In genomic region chr3:104713836-104714631, GRCm38 (mm10) we compare ENCODE assay signal across 8 mouse cellular contexts.
DNase-seq lines count a peak whose midpoint lies in the region; ATAC-seq and TF ChIP-seq lines count a peak whose summit lies in the region.

No protein-coding gene starts in this region.

- H3K4me2 ChIP-seq in embryonic facial prominence, embryonic 13.5 days = peak overlapping the region; percentile 50
- peak overlapping the region; percentile 37 for H3K4me2 ChIP-seq in limb, embryonic 14.5 days (replicated peaks; ENCODE audit: low read depth, low read length, severe bottlenecking)
- peak overlapping the region; percentile 48 for H3K4me2 ChIP-seq in midbrain, postnatal 0 days (ENCODE audit: low read depth, low read length, poor library complexity, severe bottlenecking)

- H3K4me1 ChIP-seq in embryonic facial prominence, embryonic 13.5 days = peaks cover 7% of the 10 kb centered on the region; the same call in 1 of the 2 replicates
- no peaks in the 10 kb centered on the region for H3K4me1 ChIP-seq in limb, embryonic 14.5 days (ENCODE audit: control insufficient read depth, insufficient read depth, low read length)
- H3K4me1 ChIP-seq in midbrain, postnatal 0 days (ENCODE audit: insufficient read depth, low read length) = peaks cover 3% of the 10 kb centered on the region; the same call in 1 of the 2 replicates

- no peaks in the 10 kb centered on the region for H3K36me3 ChIP-seq in embryonic facial prominence, embryonic 13.5 days
- no peaks in the 10 kb centered on the region for H3K36me3 ChIP-seq in limb, embryonic 14.5 days (ENCODE audit: control insufficient read depth, insufficient read depth, low read length)
- H3K36me3 ChIP-seq in midbrain, postnatal 0 days (ENCODE audit: insufficient read depth, low read length) = no peaks in the 10 kb centered on the region

- H3K9me3 ChIP-seq in embryonic facial prominence, embryonic 13.5 days = no peaks in the 10 kb centered on the region
- H3K9me3 ChIP-seq in limb, embryonic 14.5 days (ENCODE audit: control insufficient read depth, low read length) = no peaks in the 10 kb centered on the region
- no peaks in the 10 kb centered on the region for H3K9me3 ChIP-seq in midbrain, postnatal 0 days (ENCODE audit: low read length)

- no peak overlapping the region for H3K9ac ChIP-seq in embryonic facial prominence, embryonic 13.5 days
- no peak overlapping the region for H3K9ac ChIP-seq in limb, embryonic 14.5 days (ENCODE audit: low read depth, low read length, severe bottlenecking)
- 0 out of 2 replicates have a peak overlapping the region, but pooled peaks have one; percentile 29 for H3K9ac ChIP-seq in midbrain, postnatal 0 days (replicated peaks; ENCODE audit: low read length, poor library complexity, severe bottlenecking)

- TF ChIP-seq CTCF in midbrain, postnatal 0 days (IDR thresholded peaks at IDR 0.05) = peak; percentile 99

- no peak overlapping the region for H3K27ac ChIP-seq in embryonic facial prominence, embryonic 13.5 days
- H3K27ac ChIP-seq in limb, embryonic 14.5 days (replicated peaks; ENCODE audit: low read depth, low read length) = no peak overlapping the region
- no peak overlapping the region for H3K27ac ChIP-seq in midbrain, postnatal 0 days (ENCODE audit: low read depth, low read length)

- peak; percentile 34; the same call in 1 of the 2 replicates for TF ChIP-seq POLR2A in limb, embryonic 14.5 days (IDR thresholded peaks at IDR 0.05; ENCODE audit: borderline replicate concordance, extremely low read depth, insufficient read depth, insufficient read length)

- WGBS in embryonic facial prominence, embryonic 13.5 days = 28% methylated on average over 8 of the region's 8 CpGs
- WGBS in limb, embryonic 14.5 days = 22% methylated on average over 8 of the region's 8 CpGs
- 27% methylated on average over 8 of the region's 8 CpGs for WGBS in midbrain, postnatal 0 days

- ATAC-seq in embryonic facial prominence, embryonic 13.5 days (ENCODE audit: insufficient number of reproducible peaks, insufficient read depth, low FRiP score, low TSS enrichment, low read depth) = no peak
- ATAC-seq in limb, embryonic 14.5 days (ENCODE audit: low FRiP score, low read depth) = peak; percentile 37; the same call in 1 of the 2 replicates
- peak; percentile 69 for ATAC-seq in midbrain, postnatal 0 days (ENCODE audit: low FRiP score)

- peak overlapping the region; percentile 12 for H3K4me3 ChIP-seq in embryonic facial prominence, embryonic 13.5 days
- 0 out of 2 replicates have a peak overlapping the region, but pooled peaks have one; percentile 2 for H3K4me3 ChIP-seq in limb, embryonic 14.5 days (replicated peaks; ENCODE audit: low read length)
- peak overlapping the region; percentile 19 for H3K4me3 ChIP-seq in midbrain, postnatal 0 days (ENCODE audit: low read depth, low read length)

- H3K27me3 ChIP-seq in embryonic facial prominence, embryonic 13.5 days = no peaks in the 10 kb centered on the region
- H3K27me3 ChIP-seq in limb, embryonic 14.5 days (ENCODE audit: control insufficient read depth, insufficient read depth, low read length) = no peaks in the 10 kb centered on the region
- no peaks in the 10 kb centered on the region; the same call in none of the 2 replicates for H3K27me3 ChIP-seq in midbrain, postnatal 0 days (ENCODE audit: insufficient read depth, low read length)

- DNase-seq in 3T3-L1 (ENCODE audit: low read depth, low spot score) = peak; percentile 89
- DNase-seq in adrenal gland, postnatal 36 days = peak; percentile 68 to 79
- DNase-seq in heart, adult 9 months (ENCODE audit: low spot score in 2 of 2) = peak; percentile 52 to 70
- DNase-seq in kidney, adult 9 months = peak; percentile 76
- peak; percentile 78 for DNase-seq in limb, embryonic 14.5 days (ENCODE audit: low spot score)
- DNase-seq in midbrain, postnatal 0 days (ENCODE audit: low spot score) = peak; percentile 89
- peak; percentile 21 to 46 for DNase-seq in spleen, postnatal 14 days (ENCODE audit: low spot score in 2 of 2)

Comparison
In these comparisons a context has a peak if more than half of its experiments do, and no peak if none do; other contexts are left out.
1. DNase-seq: peak in every context shown above with its lines; median percentile 89 in 3T3-L1; 89 in midbrain, postnatal 0 days; 78 in limb, embryonic 14.5 days; 76 in kidney, adult 9 months; 74 in adrenal gland, postnatal 36 days; 61 in heart, adult 9 months; 34 in spleen, postnatal 14 days.